Mouse (Mus musculus): ENCODE data around the gene Orc4.
"Not testable (repeated sequence)": the region's sequence is repeated elsewhere in the genome, so short reads cannot be mapped to it uniquely, and the experiment has no call there.

Orc4 gene

DNA sequence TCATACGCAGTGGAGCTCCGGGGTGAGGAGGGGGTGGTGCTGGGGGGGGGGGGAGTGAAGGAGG is at the start of gene Orc4:
TSS of gene Orc4 (minus strand) at position 26 of the 64 bp plus-strand sequence.
- no peak for DNase-seq

DNA sequence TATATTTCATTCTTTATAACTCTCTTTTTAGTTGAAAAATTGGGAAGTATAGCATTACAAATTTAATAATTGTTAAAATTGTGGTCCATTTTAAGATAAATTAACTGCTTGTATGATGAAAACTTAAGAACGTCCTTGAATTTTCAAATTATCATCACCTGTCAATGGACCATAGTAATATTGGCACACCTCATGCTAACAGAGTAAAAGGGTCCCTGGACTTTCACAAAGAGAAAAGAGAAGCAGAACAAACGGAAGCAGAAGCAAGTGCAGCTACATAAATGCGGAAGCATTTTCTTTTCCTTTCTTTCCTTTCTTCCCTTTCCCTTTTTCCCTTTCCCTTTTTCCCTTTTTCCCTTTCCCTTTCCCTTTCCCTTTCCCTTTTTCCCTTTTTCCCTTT is 40.2 kb upstream of the Orc4 start:
- DNase-seq, result no peak

DNA sequence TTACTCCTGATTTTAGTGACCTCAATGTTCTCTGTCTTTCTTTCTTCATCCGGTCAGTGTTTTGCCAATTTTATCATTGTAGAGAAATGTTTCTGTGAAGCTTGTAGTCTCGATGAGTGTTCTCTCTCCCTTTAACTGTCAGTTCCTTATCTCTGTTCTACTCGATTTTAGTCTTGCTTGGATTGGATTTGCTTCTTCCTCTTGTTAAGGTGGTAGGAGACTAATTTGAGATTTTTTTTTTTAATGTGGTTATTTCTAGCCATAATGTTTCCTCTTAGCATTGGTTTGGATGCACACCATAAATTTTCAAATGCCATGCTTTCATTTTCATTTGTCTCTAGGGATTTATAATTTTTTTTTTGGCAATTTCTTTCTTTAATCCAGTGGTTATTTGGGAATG is 28.8 kb upstream of the Orc4 start:
- DNase-seq, result no peak

DNA sequence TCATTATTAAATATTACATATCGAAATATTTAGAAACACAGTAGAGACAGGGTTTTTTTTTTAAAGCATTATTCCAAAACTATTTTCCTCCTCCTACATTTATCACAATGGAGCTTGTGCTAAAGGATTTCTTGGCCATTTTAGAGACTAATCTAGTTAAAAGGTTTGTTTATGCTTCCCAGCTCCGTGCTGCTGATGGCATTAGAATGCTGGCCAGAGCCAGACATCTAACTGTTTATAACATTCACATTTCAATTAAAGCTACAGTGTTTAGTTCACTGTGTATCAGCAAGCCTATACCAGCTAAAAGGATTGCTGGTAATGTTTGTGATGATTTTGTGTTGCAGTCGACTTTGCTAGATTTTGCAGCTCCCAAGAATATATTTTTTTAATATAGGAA is 6.5 kb upstream of the Orc4 start:
- DNase-seq, result no peak

DNA sequence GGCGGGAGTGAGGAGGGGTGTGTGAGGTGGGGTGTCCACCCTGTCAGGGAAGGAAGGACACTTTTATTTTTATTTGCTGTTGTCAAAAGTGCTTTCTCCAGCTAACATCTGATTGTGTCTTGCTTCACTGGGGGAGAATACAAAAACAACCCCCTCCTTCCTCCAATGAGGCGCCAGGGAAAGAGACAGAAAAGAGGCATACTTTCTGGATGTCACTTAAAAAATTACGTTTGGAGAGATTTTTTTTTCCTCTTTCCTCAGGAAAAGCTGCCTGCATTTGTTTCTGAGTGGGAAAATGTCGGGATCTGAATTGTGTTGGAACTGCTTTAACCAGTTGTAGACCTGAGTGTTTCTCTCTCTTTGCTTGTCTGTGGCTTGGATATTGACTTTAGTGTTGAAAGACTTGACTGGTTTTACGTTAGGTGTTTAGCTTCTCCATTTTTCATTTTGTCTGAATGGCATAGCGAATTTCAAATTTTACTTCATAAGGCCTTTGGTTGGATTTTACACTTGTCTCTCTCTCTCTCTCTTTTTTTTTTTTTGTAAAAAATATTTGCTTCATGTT is 321 bp upstream of the Orc4 start:
- DNase-seq, result peak in 1 of 2 experiments; percentile 7

DNA sequence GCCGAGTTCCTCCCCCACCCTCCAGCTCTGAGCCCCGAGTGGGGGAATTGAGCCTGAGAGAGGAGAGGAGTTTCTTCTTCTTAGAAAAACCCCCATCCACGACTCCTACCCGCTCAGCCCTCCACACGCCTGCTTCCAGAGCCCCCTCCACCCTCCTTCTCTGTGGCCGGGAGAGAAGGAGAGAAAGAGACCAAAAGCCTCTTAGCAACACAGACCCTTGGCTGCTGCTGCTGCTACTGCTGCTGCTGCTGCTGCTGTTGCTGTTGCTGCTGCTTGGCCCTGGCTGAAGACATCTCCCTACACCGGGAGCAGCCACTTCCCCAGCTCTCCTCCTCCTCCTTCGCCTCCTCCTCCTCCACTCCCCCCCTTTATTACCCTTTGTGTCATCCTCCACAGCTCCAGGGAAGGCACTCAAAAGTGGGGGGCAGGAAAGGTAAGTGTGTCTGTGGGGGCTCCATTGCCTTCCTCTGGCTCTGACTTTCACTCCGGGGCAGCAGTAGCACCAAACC is 280 bp downstream of the Orc4 start:
- no peak for DNase-seq

DNA sequence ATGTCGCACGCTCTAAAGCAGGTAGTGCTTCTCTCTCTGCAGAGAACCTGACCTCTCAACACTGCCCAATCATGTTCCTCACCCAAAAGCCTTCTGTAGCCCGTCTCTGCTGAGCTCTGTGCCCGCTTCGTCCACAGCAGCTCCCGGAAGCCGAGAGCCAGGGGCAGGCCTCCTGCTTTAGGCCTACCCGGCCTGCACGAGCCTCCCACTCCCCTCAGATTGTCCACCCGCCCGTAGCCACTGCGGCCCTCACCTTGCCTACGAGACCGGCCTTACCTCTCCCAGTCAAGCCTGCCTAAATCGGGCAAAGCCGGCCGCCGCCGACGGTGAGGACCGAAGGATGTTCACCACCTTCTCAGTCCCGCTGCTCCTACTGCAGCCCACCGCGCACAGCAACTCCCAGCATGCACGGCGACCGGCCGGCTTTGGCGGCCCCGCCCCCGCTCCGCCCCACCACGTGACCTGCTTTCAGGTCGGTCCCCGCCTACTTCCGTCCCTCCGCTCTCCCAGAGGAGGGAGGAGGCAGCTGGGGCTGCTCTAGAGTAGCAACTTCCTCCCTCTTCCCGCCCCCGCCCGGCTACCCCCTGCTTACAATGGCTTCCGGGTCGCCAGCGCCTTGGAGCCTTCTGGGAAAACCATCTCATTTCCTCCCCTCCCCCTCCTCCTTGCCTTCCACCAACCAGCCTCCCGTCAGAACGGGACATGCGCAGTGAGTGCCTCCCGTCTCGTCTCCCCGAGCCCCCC is 1.1 kb downstream of the Orc4 start, which contains the start of gene Mbd5:
TSS of gene Mbd5 (plus strand) at position 668 of the 744 bp plus-strand sequence.
- peak; percentile 100 for DNase-seq

DNA sequence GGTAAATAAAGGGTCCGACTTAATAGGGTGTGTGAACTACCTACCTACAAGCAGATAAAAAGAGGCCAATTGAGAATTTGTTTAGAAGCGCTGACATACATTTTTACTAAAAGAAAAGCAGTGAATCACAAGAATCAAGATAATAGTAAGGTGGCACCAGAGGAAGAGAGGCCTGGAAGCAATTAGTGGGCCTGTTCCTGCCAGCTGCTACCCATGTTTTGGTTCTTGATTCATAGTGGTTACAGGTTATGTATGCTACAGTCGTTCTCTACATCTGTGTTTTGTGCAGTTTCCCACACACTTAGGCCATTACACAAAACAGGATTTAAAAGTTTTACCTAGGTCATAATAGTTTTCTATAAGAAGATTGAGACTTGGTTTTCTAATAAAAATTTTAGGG is 2.3 kb downstream of the Orc4 start:
- no peak for DNase-seq

DNA sequence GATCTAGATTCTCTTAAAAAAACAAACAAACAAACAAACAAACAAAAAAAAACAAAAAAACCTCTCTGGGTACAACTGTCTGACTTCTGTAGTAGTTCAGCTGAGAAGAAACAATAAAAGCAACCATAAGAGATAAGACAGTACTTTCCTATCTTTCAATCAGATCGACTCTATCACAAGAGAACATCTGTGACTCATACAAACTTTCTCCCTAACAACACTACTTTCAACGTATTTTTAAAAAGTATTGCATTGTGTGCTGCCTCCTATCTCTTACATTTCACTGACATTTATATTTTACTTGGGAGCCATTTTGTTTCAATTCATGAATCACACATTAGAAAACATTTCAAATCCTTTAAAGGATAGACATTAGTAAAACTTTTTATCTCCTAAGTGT is 15.0 kb downstream of the Orc4 start:
- no peak for DNase-seq

DNA sequence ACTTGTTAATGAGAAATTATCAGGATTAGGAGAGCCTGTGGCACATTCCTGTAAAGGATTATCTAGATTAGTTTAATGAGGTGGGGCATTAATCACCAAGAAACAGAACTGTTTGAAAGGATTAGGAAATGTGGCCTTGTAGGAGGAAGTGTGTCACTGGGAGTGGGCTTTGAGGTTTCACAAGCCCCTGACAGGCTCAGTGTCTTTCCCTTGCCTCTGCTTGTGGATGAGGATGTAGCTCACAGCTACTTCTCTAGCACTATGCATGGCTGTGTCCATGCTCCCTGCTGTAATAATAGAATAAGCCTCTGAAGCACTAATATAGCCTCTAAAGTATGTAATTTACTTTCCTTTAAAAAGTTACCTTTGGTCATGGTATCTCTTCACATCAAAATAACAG is 34.2 kb downstream of the Orc4 start:
- no peak for DNase-seq

DNA sequence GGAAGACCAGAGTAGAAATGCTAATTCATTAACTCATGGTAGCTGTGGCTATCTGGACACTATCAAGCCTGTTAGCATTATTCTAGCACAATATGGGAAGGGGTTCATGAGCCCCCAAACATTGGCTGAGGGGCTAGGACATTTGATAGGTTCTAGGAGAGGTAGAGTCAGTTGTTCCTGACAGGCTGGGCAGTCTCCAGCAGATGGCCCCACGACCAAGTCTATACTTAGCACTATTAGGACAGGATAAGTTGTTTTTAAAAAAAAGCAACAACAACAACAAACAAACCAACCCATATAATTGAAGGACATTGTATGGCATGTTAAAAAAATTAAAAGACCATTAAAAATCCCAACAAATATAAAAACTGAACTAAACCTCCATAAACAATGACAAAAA is 35.9 kb downstream of the Orc4 start:
- DNase-seq, result no peak

DNA sequence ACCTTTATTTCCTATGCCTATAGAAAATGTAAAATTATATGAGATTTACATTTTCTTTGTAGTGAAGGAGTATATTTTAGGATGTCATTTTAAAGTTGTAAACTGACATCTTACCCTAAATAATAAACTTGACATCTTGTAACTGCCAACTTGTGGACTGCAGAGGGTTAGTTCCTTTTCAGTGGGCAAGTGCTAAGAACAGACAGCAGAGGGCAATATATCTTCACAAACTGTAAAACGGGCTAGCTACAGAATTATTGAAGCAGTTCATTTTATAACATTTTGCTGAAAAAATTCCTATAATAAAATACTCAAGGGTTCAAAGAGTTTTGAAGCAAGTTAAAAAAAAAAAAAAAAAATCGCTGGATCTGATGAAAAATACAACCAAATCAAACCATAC is 41.2 kb downstream of the Orc4 start:
- DNase-seq, result peak in 1 of 2 experiments; percentile 7

DNA sequence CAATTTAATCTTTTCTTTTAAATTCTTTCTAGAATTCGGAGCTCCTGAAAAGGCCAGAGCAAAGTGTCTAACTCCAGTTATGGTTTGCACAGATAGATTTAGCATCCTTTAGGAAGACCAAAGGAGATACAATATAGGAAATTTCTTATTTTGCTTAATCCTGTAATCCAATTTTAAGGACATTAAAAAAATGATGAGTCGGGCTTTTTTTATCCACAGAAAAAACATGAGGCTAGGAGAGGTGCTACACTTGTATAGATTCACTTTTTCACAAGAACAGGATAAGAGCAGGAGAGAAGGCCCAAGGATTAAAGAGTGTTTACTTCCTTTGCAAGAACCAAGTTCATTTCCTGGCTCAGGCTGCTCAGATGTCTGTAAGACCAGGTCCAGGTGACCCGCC is 54.9 kb downstream of the Orc4 start:
- DNase-seq, result no peak

DNA sequence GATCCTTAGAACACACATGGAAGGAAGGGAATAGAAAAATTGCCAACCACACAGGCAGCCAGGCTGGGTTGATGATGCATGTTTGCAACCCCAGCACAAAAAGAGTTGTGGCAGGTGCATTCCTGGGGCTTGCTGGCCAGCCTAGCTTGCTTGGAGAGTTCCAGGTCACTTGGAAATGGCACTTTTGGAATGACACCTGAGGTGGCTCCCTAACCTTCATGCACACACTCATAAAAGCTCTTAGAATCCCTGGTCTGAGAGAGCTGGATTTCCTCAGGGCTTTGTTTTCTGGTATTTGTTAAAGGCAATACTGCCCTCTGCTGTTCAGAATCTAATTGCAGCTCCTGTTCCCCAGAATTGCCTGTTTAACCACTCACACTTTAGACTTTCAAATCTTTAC is 64.1 kb downstream of the Orc4 start:
- DNase-seq, result peak; percentile 58 to 59

DNA sequence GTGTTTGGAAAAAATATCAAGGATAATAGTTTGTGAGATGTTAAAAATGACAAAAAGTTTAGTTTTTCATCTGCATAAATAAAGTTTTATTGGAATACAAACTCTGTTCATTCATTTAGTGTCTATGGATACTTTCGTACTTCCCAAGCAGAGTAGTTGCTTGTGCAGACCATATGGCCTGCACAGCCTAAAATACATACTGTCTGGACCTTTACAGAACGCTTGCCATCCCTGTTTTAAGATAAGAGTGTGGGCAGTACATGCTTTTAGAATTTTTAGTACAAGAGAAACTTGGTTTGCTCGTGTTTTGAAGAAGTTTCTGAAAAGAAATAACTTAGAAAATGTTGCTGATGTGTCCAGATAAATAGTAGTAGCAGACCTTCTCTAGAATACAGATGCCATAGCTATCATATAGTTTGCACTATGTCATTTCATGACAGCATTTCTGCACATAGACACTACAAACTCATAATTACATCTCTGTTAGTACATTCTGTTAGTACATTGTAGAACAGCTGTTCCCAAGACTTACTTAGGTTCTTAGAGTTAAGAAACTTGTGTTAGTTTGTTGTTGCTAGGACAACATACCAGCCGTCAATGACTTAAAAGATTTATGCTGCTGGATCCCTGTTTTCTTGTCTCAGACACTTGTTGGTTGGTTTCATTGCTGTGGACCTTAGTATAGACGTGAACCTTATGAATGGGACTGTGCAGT is 81.7 kb downstream of the Orc4 start:
- no peak for DNase-seq

DNA sequence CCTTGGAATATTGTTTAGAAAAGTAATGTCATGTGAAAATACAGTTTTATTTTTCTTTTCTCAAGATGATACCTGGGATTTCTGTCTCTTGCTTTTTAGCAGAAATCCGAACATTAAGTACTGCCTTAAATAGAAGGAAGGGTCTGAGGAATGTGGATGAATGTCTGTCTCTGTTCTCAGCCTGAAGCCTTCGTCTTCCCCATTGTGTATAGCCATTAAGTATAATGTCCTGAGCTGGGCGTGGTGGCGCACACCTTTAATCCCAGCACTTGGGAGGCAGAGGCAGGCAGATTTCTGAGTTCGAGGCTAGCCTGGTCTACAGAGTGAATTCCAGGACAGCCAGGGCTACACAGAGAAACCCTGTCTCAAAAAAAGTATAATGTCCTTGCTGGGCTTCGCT is 84.5 kb downstream of the Orc4 start:
- DNase-seq, result not testable (repeated sequence)
